Mouse (Mus musculus) layer of hippocampus, adult 2 months (tissue): ENCODE measurements around the gene Cdh26. TPM values are rescaled to one million over a fixed set of nuclear protein-coding genes. Genes with fewer than 3 reads are reported as not detected.

Experiments
- DNase-seq, 2 experiments: peaks; one replicate each; pipeline ENCODE4 v3.0.0; 2022; ENCODE audit warnings: low spot score in 2 of 2
- H3K27ac ChIP-seq: fragments of 200-600 bp; 2 replicates; pipeline ENCODE4 v1.8.1; 2022
- H3K4me3 ChIP-seq: fragments of 200-600 bp; 2 replicates; pipeline ENCODE4 v1.8.1; 2022; ENCODE audit warnings: mild to moderate bottlenecking
- CTCF ChIP-seq: fragments of 200-600 bp; conservative IDR thresholded peaks from 2 replicates; pipeline ENCODE4 v1.8.1; 2022; ENCODE audit warnings: antibody characterized with exemption, mild to moderate bottlenecking, moderate library complexity
- long read RNA-seq, 2 experiments: library from polyadenylated mRNA; stranded (forward); transcript quantifications; one replicate each; pipeline ENCODE4 v2.0.0; 2021; ENCODE audit warnings: borderline mapping rate in 2 of 2
- total RNA-seq, 2 experiments: library from RNA; stranded (reverse); gene quantifications; 2 replicates each; pipeline ENCODE4 v1.2.3; 2021

Cdh26 gene
- total RNA-seq, result under 1 TPM in 1 of 2 experiments, not detected in 1; 0.38 TPM
- long read RNA-seq, experiment 1, result 0 reads
- long read RNA-seq, experiment 2, result 0 reads

GRCm38 (mm10) chr2:178430231-178430630, at the start of gene Cdh26:
Gene Cdh26, plus strand, starts transcription at chr2:178430531.
- no peak for DNase-seq
- Histone ChIP-seq H3K4me3 (no peak within 1 kb of the TSS), H3K27ac (no peak within 1 kb of the TSS)
- TF ChIP-seq CTCF, result no peak

DNA sequence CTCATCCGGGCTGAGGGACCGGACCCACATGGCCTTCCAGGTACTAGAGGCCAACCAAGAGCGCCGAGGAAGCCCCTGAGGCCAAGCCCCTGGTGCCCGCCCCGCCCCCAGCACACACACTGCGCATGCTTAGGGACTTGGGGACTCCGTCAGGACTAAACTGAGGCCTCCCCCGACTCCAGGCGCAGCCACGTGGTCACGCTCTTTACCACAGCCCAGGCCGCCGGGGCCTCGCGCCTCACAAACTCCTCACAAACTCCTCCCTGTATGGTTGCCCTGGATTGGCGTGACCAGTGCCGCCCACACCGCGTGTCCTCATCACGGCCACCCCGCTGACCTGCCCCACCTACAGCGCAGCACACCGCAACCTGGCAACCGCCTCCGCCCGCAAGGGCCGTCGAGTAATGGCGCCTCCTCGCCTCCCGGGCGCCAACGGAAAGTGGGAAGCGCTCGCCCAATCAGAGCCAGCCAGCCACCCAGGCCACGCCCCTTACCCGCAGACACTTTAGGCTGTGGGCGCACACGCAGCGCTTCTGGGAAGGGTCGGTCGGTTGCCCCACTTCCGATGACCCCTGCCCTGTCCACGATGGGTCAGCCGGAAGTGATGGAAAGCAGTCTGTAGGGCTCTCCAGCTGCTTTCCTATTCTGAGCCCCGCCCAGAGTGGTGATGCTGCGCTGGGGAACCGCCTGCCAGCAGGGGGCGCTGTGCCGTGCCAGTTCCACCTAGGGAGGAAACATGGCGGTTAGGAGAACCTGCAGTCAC, 23.1 kb upstream of the Cdh26 start, which contains the start of gene Sycp2:
Sycp2 (minus strand) TSS at position 633 of the 763 bp plus-strand sequence.
- H3K27ac ChIP-seq, result no peak within 1 kb of the TSS
- H3K4me3 ChIP-seq, result no peak within 1 kb of the TSS
- no peak for DNase-seq
- TF ChIP-seq CTCF, result peak; percentile 68

DNA sequence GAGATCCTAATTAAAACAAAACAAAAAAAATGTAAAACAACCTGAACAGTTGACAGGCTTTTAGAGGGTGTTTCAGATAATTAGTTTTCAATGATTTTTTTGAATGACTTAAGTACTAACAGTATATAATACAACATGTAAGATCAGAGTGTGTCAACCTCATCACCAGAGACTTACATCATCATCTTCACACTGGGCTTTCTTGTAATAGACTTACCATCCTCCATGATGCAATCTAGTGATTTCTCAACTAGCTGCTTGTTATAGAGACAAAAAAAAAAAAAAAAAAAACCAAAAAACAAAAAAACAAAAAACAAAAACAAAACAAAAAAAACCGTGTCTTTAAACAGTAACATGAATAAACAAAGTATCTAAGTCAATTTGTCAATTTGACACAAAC, 21.3 kb upstream of the Cdh26 start:
- no peak overlapping the region for H3K4me3 ChIP-seq
- no peak for TF ChIP-seq CTCF
- no peak for DNase-seq
- H3K27ac ChIP-seq, result no peak overlapping the region

DNA sequence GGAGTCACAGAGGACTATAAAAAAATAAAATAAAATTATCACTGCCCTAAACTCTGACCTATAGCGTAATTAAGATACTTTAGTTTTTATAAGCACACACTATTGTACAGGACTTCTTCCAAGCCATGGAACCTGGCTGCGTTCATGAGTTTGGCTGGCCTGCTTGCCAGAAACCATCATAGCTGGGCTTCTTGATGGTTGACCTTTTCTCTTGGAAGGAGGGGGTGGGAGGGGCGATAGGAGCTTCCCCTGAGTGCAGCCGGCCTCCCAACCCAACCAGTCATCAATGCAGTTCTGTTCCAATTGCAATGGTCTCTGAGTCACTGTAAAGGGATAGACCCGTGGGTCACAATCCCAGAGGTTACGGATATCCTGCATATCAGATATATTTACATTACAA, 20.0 kb upstream of the Cdh26 start:
- no peak for DNase-seq
- no peak for TF ChIP-seq CTCF
- Histone ChIP-seq H3K4me3 (no peak overlapping the region), H3K27ac (no peak overlapping the region)

- H3K27ac ChIP-seq, result peak overlapping the region; percentile 93; the same call in 1 of the 2 replicates
- no peak for DNase-seq
- TF ChIP-seq CTCF, result no peak
- H3K4me3 ChIP-seq, result peak overlapping the region; percentile 85
Observed at GRCm38 (mm10) chr2:178412598-178412997, 17.7 kb upstream of the Cdh26 start.

DNA sequence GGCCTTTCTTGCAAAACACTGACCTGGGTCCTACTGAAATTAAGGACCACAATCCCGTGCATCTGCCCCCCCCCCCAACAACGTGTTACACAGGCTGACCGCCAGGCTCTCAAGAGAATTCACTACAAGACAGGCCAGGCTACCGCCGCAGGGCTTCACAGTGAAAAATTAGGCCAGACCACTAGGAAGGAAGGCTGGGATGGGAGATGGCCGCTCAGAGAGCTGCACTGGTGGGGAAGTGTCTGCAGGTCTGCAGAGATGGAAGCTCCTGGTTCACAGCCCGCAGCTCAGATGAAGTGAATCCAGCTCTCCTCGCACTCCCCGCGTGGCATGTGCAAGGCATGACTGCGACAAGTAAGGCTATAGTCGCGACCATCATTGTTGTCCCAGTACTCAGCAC, 17.2 kb upstream of the Cdh26 start:
- DNase-seq, result no peak
- no peak for TF ChIP-seq CTCF
- Histone ChIP-seq H3K27ac (peak overlapping the region; percentile 93), H3K4me3 (peak overlapping the region; percentile 85)

GRCm38 (mm10) chr2:178413481-178414260, 16.7 kb upstream of the Cdh26 start:
- Histone ChIP-seq H3K27ac (peak overlapping the region; percentile 93), H3K4me3 (peak overlapping the region; percentile 85)
- TF ChIP-seq CTCF, result no peak
- peak in 1 of 2 experiments; percentile 28 for DNase-seq

- Histone ChIP-seq H3K4me3 (peak within 1 kb of the TSS; percentile 85), H3K27ac (peak within 1 kb of the TSS; percentile 93)
- DNase-seq, result peak; percentile 44 to 59
- TF ChIP-seq CTCF, result peak; percentile 21; the same call in 1 of the 2 replicates
Observed at GRCm38 (mm10) chr2:178414261-178415149, 15.8 kb upstream of the Cdh26 start, which contains the start of the genes Ppp1r3d and Fam217b. Gene Ppp1r3d, minus strand, starts transcription at chr2:178414472. Gene Fam217b, plus strand, starts transcription at chr2:178414524.

DNA sequence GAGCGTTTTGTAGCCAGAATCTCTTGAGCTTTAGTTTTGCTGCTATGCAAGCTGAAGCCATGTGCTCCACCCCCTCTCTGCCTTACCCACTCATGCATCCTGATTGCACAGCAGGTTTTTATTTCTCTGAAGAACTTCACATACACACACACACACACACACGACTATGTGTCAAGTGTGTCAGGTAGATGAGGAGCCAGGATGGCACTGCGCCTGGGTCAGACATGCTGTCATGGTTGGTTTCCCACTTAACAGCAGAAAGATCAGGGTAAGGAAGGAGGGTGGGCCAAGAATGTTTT, 15.2 kb upstream of the Cdh26 start:
- no peak for TF ChIP-seq CTCF
- Histone ChIP-seq H3K4me3 (peak overlapping the region; percentile 85), H3K27ac (peak overlapping the region; percentile 93)
- no peak for DNase-seq

GRCm38 (mm10) chr2:178416427-178416826, 13.9 kb upstream of the Cdh26 start:
- Histone ChIP-seq H3K27ac (no peak overlapping the region), H3K4me3 (no peak overlapping the region)
- DNase-seq, result no peak
- no peak for TF ChIP-seq CTCF

DNA sequence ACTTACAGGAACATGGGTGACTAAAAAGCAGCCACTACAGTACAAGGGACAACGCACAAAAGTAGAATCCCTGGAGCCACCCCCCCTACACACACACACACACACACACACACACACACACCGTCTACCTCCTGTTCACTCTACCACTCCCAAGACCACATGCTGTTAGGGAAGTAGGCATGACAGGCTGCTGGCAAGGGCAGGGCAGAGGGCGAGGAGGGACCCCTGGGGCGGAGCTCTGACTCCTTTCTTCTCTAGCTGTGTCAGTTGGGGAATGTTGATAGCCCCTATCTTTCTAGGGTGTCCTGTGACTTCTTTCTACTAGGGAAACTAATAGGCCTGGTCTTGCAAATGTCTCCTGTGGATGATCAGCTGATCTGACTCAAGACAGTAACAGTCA, 13.4 kb upstream of the Cdh26 start:
- H3K4me3 ChIP-seq, result no peak overlapping the region
- TF ChIP-seq CTCF, result no peak
- no peak for DNase-seq
- no peak overlapping the region for H3K27ac ChIP-seq

DNA sequence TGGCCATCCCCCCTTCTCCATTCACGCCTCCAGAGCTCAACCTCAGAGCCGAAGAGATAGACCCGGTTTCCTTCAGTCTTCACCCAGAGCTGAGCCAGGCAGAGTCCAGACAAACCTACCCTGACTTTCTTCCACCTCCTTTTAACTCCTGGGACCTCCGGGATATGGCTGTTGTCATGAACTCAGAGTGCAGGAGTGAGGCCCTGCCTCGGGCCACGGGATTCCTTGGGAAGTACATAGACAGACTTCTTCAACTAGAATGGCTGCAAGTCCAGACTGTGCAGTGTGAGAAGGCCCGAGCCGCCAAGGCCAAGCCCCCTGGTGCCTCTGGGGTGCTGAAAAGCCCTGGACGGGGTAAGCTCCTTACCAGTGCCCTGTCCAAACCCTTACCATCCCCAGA, 9.8 kb upstream of the Cdh26 start:
- no peak for DNase-seq
- Histone ChIP-seq H3K4me3 (no peak overlapping the region), H3K27ac (no peak overlapping the region)
- no peak for TF ChIP-seq CTCF

DNA sequence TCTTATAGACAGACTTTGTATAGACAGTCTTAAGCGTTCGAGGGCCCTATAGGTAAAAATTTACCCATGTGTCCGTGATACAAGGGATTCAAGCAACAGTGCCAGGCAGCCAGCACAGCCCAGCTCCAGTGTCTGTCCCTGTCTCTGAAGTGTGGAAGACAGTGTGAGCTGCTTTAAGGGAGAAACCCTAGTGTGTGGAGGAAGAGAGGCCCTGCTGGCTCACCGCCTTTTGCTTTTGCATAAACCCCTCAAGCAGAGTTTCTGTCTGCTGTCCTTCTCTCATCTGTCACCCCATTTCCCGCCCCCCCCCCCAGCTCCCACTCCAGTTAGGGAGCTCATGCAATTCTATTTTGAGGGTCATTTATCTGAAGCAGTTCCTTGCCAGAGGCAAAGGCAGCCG, 8.7 kb upstream of the Cdh26 start:
- Histone ChIP-seq H3K4me3 (no peak overlapping the region), H3K27ac (no peak overlapping the region)
- no peak for DNase-seq
- TF ChIP-seq CTCF, result no peak
